Mouse (Mus musculus) layer of hippocampus, postnatal 36 days (tissue): ENCODE data around the gene Colgalt1. TPM values are rescaled to one million over a fixed set of nuclear protein-coding genes. Genes with fewer than 3 reads are reported as not detected.
A peak's percentile ranks its signal among the peaks of the same experiment; 100 is the strongest.

Experiments used
- DNase-seq, 2 experiments: peaks; one replicate each; pipeline ENCODE4 v3.0.0; 2022
- total RNA-seq, 2 experiments: library from RNA; stranded (reverse); gene quantifications; 2 replicates each; pipeline ENCODE4 v1.2.3; 2021

Gene Colgalt1
- total RNA-seq, 2 experiments from 2014 or later = 52.3 to 55.6 TPM

- DNase-seq = peak; percentile 96 to 98
Measured at GRCm38 (mm10) chr8:71591471-71592373, 19.1 kb upstream of the Colgalt1 start, which contains the start of gene Pgls. Gene Pgls, plus strand, starts transcription at chr8:71592176.

GRCm38 (mm10) chr8:71592374-71593170 is 18.2 kb upstream of the Colgalt1 start:
- DNase-seq = peak; percentile 87 to 90

DNA sequence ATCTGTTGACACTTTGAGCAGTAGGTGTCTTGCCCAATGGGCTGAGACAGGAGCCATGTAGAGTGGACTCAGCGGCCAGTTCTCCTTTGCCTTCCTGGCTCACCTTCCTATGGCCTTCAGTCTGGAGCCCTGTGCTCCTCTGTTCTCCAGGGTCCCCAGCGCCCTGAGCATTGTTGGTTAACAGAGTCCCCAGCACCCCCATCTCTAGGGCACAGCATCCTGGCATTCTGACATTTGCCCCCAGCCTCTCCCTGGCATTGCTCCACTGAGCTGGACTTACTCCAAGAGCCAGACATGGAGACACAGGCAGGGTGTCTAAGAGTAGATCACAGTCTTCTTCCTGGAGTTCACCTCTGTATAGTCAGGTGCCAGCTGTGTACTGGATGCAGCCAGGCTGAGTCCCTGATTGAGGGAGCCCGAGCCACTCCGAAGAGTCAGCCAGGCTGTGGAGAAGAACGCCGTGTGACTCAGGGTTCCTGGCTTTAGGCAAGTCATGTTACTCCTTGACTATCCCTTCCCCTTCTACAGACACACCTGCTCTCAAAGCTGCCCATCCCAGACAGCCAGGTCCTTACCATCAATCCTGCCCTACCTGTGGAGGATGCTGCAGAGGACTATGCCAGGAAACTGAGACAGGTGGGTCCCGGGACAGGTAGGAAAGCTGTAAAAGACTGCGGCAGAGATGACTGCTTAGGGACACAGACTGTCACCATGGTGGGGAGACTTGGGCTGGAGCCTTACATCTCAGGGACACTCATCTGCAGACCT is 17.1 kb upstream of the Colgalt1 start:
- DNase-seq = no peak

- DNase-seq = no peak
Measured at GRCm38 (mm10) chr8:71594324-71594722, 16.5 kb upstream of the Colgalt1 start.

GRCm38 (mm10) chr8:71595862-71596261 is 14.9 kb upstream of the Colgalt1 start:
- peak; percentile 86 to 88 for DNase-seq

DNA sequence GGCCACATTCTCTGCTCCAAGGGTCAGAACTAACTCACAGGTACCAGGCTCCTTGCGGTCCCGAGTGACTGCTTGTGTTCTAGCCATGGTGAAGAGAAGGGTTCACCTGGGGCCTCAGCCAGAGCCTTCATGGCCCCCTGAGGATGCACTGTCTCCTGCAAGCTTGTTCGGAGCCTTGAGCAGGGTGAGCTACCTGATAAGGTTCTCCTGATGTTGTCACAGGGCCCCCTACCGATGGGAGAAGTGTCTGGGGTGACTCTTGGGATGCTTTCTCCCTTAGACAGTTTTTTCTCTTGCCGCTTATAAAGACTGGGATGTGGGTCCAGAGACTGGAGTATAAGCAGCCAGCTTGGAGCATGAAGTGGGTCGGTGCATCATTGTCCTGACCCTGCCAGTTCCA is 14.4 kb upstream of the Colgalt1 start:
- DNase-seq = no peak

GRCm38 (mm10) chr8:71596798-71597197 is 14.0 kb upstream of the Colgalt1 start:
- no peak for DNase-seq

- no peak for DNase-seq
Measured at GRCm38 (mm10) chr8:71597451-71597850, 13.3 kb upstream of the Colgalt1 start, which contains the start of gene Fam129c. Gene Fam129c, plus strand, starts transcription at chr8:71597648.

DNA sequence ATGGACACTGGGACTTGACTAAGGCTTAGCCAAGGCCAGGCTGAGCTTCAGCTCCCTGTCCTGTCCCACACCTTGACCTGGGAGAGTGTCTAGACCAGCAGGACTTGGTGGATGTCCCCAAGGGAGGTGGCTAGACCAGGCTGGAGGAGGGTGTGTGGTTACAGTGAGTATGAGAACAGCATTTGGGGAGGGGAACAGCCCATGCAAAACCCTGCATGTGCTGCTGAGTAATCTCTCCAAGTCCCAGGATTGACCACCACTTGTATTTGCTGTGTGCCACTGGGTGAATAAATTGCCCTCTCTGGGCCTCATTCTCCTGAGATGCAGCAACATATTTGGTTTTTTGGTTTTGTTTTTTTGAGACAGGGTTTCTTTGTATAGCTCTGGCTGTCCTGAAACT is 12.4 kb upstream of the Colgalt1 start:
- no peak for DNase-seq

- DNase-seq = no peak
Measured at GRCm38 (mm10) chr8:71598841-71599240, 12.0 kb upstream of the Colgalt1 start.

- DNase-seq = no peak
Measured at GRCm38 (mm10) chr8:71601939-71602665, 8.7 kb upstream of the Colgalt1 start.

DNA sequence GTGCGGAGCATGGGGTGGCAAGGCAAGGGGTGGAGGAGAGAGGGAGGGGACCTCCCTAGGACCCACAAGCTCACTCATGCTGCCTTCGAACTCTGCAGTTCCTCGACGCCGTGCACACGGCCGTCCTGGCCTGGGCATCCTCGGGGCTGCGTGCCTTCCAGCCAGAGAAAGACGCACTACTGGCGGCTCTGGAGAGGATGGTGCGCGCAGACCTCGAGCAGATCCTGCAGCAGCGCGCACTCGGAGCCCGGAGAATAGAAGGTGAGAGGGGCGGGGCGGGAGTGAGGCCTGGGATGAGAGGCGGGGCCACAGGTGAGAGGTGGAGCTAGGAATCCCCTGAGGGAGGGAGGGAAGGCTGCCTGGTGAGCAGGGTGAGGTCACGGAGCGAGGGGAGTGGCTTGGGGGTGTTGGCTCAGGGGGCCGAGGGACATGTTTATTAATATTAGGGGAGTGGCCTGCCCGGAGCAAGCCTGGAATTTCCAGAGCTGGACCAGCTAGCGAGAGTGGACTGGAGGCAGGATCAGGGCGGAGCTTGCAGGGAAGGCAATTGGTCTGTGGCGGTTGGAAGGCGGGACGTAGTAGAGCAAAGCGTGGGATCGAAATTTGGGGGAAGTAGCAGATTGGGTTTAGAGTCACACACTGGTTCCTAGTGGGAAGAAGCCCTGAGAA is 8.0 kb upstream of the Colgalt1 start:
- DNase-seq = peak; percentile 45 to 50

DNA sequence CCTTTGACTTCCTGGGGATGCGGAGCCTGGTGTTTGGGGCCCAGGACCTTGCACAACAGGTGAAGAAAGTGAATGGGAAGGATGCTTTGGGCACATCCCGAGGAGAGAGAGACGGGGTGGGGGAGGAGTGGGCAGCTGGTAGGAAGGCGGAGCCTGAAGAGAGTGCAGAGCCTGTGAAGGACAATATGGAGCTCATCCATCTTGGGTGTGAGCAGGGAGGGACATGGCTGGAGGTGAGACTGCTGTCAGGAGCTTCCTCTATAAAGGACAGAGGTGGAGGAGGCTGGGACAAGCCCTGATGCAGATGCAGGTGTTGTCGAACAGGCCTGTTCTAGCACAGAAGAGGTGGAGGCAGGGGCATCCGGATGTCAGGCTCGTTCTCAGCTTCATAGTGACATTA is 6.8 kb upstream of the Colgalt1 start:
- no peak for DNase-seq

DNA sequence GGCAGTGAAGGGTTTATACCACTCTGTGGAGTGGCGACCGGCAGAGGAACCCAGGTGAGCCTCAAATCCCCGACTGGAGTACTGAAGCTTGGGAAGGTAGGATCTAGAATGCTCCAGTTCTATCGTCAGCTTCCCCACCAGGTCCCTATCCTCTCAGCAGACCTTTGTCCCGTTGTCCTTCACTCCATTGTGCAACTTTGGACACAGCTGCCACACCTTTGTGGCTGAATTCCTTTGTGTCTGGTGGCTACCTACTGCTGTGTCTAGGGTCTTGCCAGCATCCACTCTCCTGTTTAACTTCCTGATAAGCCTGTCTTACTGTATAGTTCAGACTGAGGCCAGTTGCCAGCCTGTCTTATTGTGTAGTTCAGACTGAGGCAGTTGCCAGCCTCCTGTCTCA is 1.3 kb downstream of the Colgalt1 start:
- no peak for DNase-seq

DNA sequence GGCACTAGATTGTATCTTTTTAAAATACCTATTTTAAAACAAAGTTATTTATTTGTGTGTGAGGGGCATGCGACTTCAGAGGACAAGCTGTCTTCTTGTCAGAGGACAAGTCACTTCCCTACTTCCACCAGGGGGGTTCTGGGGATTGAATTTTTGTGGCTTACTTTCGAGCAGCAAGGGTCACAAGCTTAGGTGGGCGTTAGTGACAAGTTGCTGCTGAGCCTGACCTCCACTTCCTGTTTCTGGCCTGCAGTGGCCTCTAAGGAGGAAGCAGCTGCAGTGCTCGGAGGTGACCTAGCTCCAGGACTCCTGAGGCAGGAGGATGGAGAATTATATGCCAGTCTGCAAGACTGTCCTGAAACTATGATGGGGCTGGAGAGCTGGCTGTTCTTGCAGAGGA is 2.6 kb downstream of the Colgalt1 start:
- no peak for DNase-seq

GRCm38 (mm10) chr8:71619786-71620185 is 9.0 kb downstream of the Colgalt1 start:
- no peak for DNase-seq

- no peak for DNase-seq
Measured at GRCm38 (mm10) chr8:71625088-71625487, 14.3 kb downstream of the Colgalt1 start.

- DNase-seq = no peak
Measured at GRCm38 (mm10) chr8:71626753-71627152, 16.0 kb downstream of the Colgalt1 start.

DNA sequence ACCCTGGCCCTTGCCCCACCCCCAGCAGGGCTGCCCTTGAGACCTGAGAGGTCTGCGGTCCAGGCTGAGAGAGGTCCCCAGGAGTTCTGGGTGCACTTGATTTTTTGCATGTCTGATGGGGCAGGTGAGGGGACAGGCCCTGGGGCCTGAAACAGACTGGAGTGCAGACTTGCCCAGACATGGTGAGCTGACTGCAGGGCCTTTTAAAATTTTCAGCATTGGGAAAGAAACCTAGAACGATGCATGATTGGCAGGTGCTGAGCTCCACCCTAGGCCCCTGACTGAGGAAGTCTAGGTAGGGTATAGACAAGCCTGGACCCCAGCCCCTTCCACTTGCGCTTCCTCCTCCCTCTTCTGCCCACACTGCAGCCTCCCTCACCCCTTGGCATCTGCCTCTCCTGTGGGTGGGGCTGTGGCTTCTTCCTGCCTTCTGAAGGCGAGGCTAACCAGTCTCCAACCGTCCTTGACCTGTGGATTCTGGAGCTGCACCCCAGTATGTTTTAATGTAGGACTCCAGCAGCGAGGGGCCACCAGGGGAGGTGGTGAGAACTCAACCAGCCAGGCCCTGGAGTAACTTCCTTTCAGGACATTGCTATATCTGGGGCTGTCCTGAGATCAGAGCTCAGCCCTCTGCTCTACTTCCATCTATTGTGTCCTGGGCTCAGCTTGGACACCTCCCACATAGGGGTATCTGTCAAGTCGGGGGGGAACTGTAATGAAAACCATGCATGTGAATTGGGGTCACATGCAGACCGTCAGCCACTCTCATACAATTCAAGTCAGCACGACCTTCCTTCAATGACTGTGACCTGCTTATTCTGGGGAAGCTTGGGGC is 16.7 kb downstream of the Colgalt1 start:
- no peak for DNase-seq

DNA sequence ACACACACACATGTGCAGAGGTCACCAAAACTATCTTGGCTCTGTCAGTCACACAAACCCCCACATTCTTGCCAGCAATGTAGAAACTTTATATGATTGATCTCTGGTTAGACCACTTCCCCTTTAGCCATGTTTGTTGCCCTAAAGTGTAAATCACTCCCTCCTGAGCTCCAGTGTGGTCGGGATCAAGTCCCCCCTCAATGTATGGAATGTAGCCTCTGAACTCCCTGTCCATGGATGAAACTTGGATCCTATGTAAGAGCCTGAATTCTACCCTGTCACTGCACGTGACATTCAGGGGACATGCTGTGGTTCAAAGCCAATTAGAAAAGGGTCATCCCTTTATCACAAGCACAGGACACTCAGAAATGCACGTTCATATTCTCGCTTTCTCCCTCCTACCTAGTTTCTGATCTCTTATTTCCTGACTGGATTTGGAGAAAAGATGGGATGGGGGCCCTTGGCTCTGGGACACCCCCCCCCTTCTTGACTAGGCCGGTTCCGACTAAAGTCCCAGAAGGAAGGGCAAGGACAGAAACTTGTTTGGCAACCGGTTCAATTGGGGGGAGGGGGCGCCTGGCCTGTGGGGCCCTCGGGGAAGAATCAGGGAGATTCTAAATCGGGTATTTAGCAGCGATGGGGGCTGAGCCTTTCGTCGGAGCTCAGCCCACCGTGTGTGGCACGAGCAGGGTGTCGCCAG is 17.7 kb downstream of the Colgalt1 start:
- DNase-seq = no peak
